Mouse (Mus musculus) limb, embryonic 14.5 days (tissue): ENCODE results near the gene Dnph1. TPM values are rescaled to one million over a fixed set of nuclear protein-coding genes. Genes with fewer than 3 reads are reported as not detected.
A peak's percentile ranks its signal among the peaks of the same experiment; 100 is the strongest.
"Not testable (repeated sequence)": the region's sequence is repeated elsewhere in the genome, so short reads cannot be mapped to it uniquely, and the experiment has no call there.

Experiments used
- ATAC-seq: fragments of 200-750 bp; cut with Nextera tagmentation; 2 replicates; pipeline ENCODE4 v1.8.0; 2017; ENCODE audit warnings: low read depth, moderate number of reproducible peaks, moderate TSS enrichment; ENCODE audit not compliant: low FRiP score
- DNase-seq: peaks from one replicate; pipeline ENCODE4 v3.0.0-alpha.2; 2015; ENCODE audit warnings: low spot score
- H3K27ac ChIP-seq: fragments of 300-500 bp; sonication (generic); replicated peaks from 2 replicates; pipeline ENCODE4 v1.5.1; 2014; ENCODE audit warnings: low read depth, mild to moderate bottlenecking, low read length, moderate library complexity, mixed read lengths
- H3K27me3 ChIP-seq: fragments of 300-500 bp; sonication (generic); 2 replicates; pipeline ENCODE4 v1.6.1; 2014; ENCODE audit warnings: low read length, mixed read lengths; ENCODE audit not compliant: control insufficient read depth, insufficient read depth
- H3K36me3 ChIP-seq: fragments of 300-500 bp; sonication (generic); 2 replicates; pipeline ENCODE4 v1.6.1; 2014; ENCODE audit warnings: mild to moderate bottlenecking, low read length, moderate library complexity, mixed read lengths; ENCODE audit not compliant: control insufficient read depth, insufficient read depth
- H3K4me1 ChIP-seq: fragments of 300-500 bp; sonication (generic); 2 replicates; pipeline ENCODE4 v1.6.1; 2014; ENCODE audit warnings: antibody characterized with exemption, low read length, mixed read lengths; ENCODE audit not compliant: control insufficient read depth, insufficient read depth
- H3K4me2 ChIP-seq: fragments of 300-500 bp; sonication (generic); replicated peaks from 2 replicates; pipeline ENCODE4 v1.6.1; 2014; ENCODE audit warnings: low read depth, mild to moderate bottlenecking, low read length, moderate library complexity; ENCODE audit not compliant: severe bottlenecking
- H3K4me3 ChIP-seq: fragments of 300-500 bp; sonication (generic); replicated peaks from 2 replicates; pipeline ENCODE4 v1.5.1; 2014; ENCODE audit warnings: low read length
- H3K9ac ChIP-seq: fragments of 300-500 bp; sonication (generic); 2 replicates; pipeline ENCODE4 v1.6.1; 2014; ENCODE audit warnings: mild to moderate bottlenecking, low read depth, low read length, moderate library complexity; ENCODE audit not compliant: severe bottlenecking
- H3K9me3 ChIP-seq: fragments of 300-500 bp; sonication (generic); 2 replicates; pipeline ENCODE4 v1.6.1; 2016; ENCODE audit warnings: low read length; ENCODE audit not compliant: control insufficient read depth
- POLR2A ChIP-seq: fragments of 200-500 bp; IDR thresholded peaks from 2 replicates; pipeline ENCODE4 v1.8.0; 2012; ENCODE audit warnings: inconsistent platforms, mild to moderate bottlenecking, moderate library complexity, borderline replicate concordance; ENCODE audit not compliant: insufficient read depth, insufficient read length; ENCODE audit errors: extremely low read depth
- WGBS: fragments of 180-500 bp; shearing (Covaris S2); extraction: QIAGEN DNeasy Blood & Tissue Kit; methylation state at CpG from one replicate; pipeline ENCODE4 v1.1.7; 2014; 5-methylcytosine and 5-hydroxymethylcytosine counted together
- polyA plus RNA-seq, 2 experiments: library from polyadenylated mRNA; depleted of rRNA in 1 of 2; stranded (reverse) in 1 of 2; unstranded in 1 of 2; fragments of >200 nt; fragmentation: Nextera tagmentation in 1 of 2; extraction: Ambion mirVana in 1 of 2; gene quantifications; 2 replicates each; pipeline versions ENCODE4 v1.2.1 to v1.2.3; 2012 to 2014

Dnph1 gene
- polyA plus RNA-seq, 2 experiments: 30.0 to 37.6 TPM

GRCm38 (mm10) chr17:46484021-46484431 is 12.5 kb upstream of the Dnph1 start:
- TF ChIP-seq POLR2A: no peak
- Histone ChIP-seq H3K27me3 (peaks cover 63% of the 10 kb centered on the region), H3K4me3 (peak overlapping the region; percentile 22), H3K4me1 (peaks cover 3% of the 10 kb centered on the region; the same call in 1 of the 2 replicates), H3K4me2 (peak overlapping the region; percentile 43), H3K9ac (no peak overlapping the region), H3K9me3 (no peaks in the 10 kb centered on the region), H3K36me3 (no peaks in the 10 kb centered on the region), H3K27ac (no peak overlapping the region)
- ATAC-seq (no peak), DNase-seq (no peak)
- WGBS: 2% methylated on average over 13 of the region's 13 CpGs

- Histone ChIP-seq H3K36me3 (no peaks in the 10 kb centered on the region), H3K4me3 (no peak overlapping the region), H3K27ac (no peak overlapping the region), H3K4me2 (no peak overlapping the region), H3K9ac (no peak overlapping the region), H3K27me3 (peaks cover 63% of the 10 kb centered on the region), H3K4me1 (peaks cover 3% of the 10 kb centered on the region; the same call in 1 of the 2 replicates), H3K9me3 (no peaks in the 10 kb centered on the region)
- no peak for DNase-seq
- ATAC-seq: no peak
- WGBS: 17% methylated on average over 6 of the region's 6 CpGs
- TF ChIP-seq POLR2A: no peak
These were observed 12.0 kb upstream of the Dnph1 start for GRCm38 (mm10) chr17:46484461-46484875.

GRCm38 (mm10) chr17:46486995-46487394 is 9.5 kb upstream of the Dnph1 start:
- DNase-seq (no peak), ATAC-seq (no peak)
- peaks cover 3% of the 10 kb centered on the region; the same call in 1 of the 2 replicates for H3K4me1 ChIP-seq
- peaks cover 63% of the 10 kb centered on the region for H3K27me3 ChIP-seq
- no peaks in the 10 kb centered on the region for H3K36me3 ChIP-seq
- no peak overlapping the region for H3K27ac ChIP-seq
- WGBS: 2% methylated on average over 4 of the region's 22 CpGs
- no peak for TF ChIP-seq POLR2A
- peak overlapping the region; percentile 32 for H3K4me3 ChIP-seq
- no peaks in the 10 kb centered on the region for H3K9me3 ChIP-seq
- peak overlapping the region; percentile 46 for H3K9ac ChIP-seq
- peak overlapping the region; percentile 58 for H3K4me2 ChIP-seq

GRCm38 (mm10) chr17:46487431-46487830 is 9.1 kb upstream of the Dnph1 start, which contains the start of gene Ttbk1:
Gene Ttbk1 (minus strand): TSS chr17:46487675.
- Histone ChIP-seq H3K36me3 (no peaks in the 10 kb centered on the region), H3K9ac (peak within 1 kb of the TSS; percentile 46), H3K4me2 (peak within 1 kb of the TSS; percentile 58), H3K4me3 (peak within 1 kb of the TSS; percentile 32), H3K27ac (no peak within 1 kb of the TSS), H3K27me3 (peaks cover 63% of the 10 kb centered on the region), H3K9me3 (no peaks in the 10 kb centered on the region), H3K4me1 (peaks cover 3% of the 10 kb centered on the region; the same call in 1 of the 2 replicates)
- WGBS: 3% methylated on average over 16 of the region's 49 CpGs
- ATAC-seq (no peak), DNase-seq (no peak)
- TF ChIP-seq POLR2A: no peak

- Histone ChIP-seq H3K9me3 (no peaks in the 10 kb centered on the region), H3K4me2 (no peak overlapping the region), H3K9ac (no peak overlapping the region), H3K4me1 (peaks cover 6% of the 10 kb centered on the region), H3K4me3 (no peak overlapping the region), H3K27me3 (no peaks in the 10 kb centered on the region), H3K27ac (no peak overlapping the region), H3K36me3 (peaks cover 3% of the 10 kb centered on the region; the same call in 1 of the 2 replicates)
- no peak for TF ChIP-seq POLR2A
- 83% methylated on average over 5 of the region's 5 CpGs for WGBS
- ATAC-seq (no peak), DNase-seq (no peak)
These were observed 1.0 kb upstream of the Dnph1 start for GRCm38 (mm10) chr17:46495486-46495885.

GRCm38 (mm10) chr17:46496081-46496480 is 430 bp upstream of the Dnph1 start:
- not testable (repeated sequence) for H3K4me3 ChIP-seq, H3K27ac ChIP-seq, ATAC-seq

More at GRCm38 (mm10) chr17:46496081-46496480, 430 bp upstream of the Dnph1 start:
- not testable (repeated sequence) for DNase-seq, H3K9ac ChIP-seq, H3K27me3 ChIP-seq, H3K4me1 ChIP-seq, H3K9me3 ChIP-seq, H3K36me3 ChIP-seq, H3K4me2 ChIP-seq
